Comparison of ENCODE assay signal across 23 mouse cellular contexts in the genomic region with DNA sequence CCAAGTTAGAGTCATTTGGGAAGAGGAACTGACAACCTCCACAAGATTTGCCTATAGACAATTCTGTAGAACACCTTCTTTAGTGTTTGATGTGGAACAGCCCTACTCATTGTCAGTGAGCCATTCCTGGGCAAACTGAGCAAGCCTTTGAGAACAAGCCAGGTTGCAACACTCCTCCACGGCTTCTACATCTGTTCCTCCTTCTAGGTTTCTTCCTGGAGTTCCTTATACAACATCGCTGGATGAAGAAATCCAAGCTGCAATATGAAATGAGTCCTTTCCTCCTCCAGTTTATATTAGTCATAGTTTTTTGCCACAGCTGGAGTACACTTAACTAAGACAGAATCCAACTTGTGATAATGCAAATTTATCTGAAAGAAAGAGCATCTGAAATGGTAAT.
"Had no signal": no experiment of that assay in that cellular context is flagged by ENCODE, and none has a peak within 500 bp of the region (broad histone marks: within the 10 kb centered on the region; RNA-seq: fewer than 3 reads in every experiment).

No protein-coding gene starts in this region.

- DNase-seq: kidney, adult 11 months; kidney, adult 8-10 months; kidney, postnatal 10 days; kidney, postnatal 36 days; left cerebral cortex, postnatal 4 days; liver, postnatal 0 days; lung, embryonic 14.5 days; right cerebral cortex, postnatal 14 days; thymus, postnatal 25 days had no signal

- H3K9ac ChIP-seq: intestine, embryonic 15.5 days; kidney, embryonic 15.5 days; limb, embryonic 12.5 days; limb, embryonic 15.5 days; liver, embryonic 14.5 days; liver, postnatal 0 days; lung, embryonic 14.5 days; midbrain, embryonic 12.5 days; midbrain, embryonic 15.5 days; neural tube, embryonic 12.5 days; neural tube, embryonic 15.5 days had no signal

- H3K27ac ChIP-seq: intestine, embryonic 15.5 days; kidney, embryonic 15.5 days; left cerebral cortex, adult 2 months; limb, embryonic 12.5 days; limb, embryonic 15.5 days; liver, embryonic 14.5 days; macrophage; midbrain, embryonic 12.5 days; midbrain, embryonic 15.5 days; neural tube, embryonic 12.5 days; neural tube, embryonic 15.5 days; stomach, postnatal 0 days had no signal

- ATAC-seq: intestine, embryonic 15.5 days; liver, postnatal 0 days; lung, postnatal 0 days; midbrain, embryonic 15.5 days had no signal

- H3K4me1 ChIP-seq: intestine, embryonic 15.5 days; kidney, embryonic 15.5 days; limb, embryonic 12.5 days; limb, embryonic 15.5 days; midbrain, embryonic 12.5 days; midbrain, embryonic 15.5 days; neural tube, embryonic 12.5 days; neural tube, embryonic 15.5 days had no signal

- H3K27me3 ChIP-seq: intestine, embryonic 15.5 days; kidney, embryonic 15.5 days; limb, embryonic 12.5 days; limb, embryonic 15.5 days; midbrain, embryonic 12.5 days; midbrain, embryonic 15.5 days; neural tube, embryonic 12.5 days; neural tube, embryonic 15.5 days had no signal

- H3K36me3 ChIP-seq: intestine, embryonic 15.5 days; kidney, embryonic 15.5 days; limb, embryonic 12.5 days; limb, embryonic 15.5 days; midbrain, embryonic 12.5 days; midbrain, embryonic 15.5 days; neural tube, embryonic 12.5 days; neural tube, embryonic 15.5 days had no signal

- H3K4me2 ChIP-seq: intestine, embryonic 15.5 days; kidney, embryonic 15.5 days; limb, embryonic 12.5 days; limb, embryonic 15.5 days; liver, embryonic 11.5 days; lung, embryonic 14.5 days; midbrain, embryonic 12.5 days; midbrain, embryonic 15.5 days; neural tube, embryonic 12.5 days; neural tube, embryonic 15.5 days had no signal

- H3K9me3 ChIP-seq: intestine, embryonic 15.5 days; kidney, embryonic 15.5 days; limb, embryonic 12.5 days; limb, embryonic 15.5 days; midbrain, embryonic 12.5 days; midbrain, embryonic 15.5 days; neural tube, embryonic 12.5 days; neural tube, embryonic 15.5 days had no signal

- H3K4me3 ChIP-seq: intestine, embryonic 15.5 days; kidney, embryonic 15.5 days; left cerebral cortex, adult 2 months; limb, embryonic 12.5 days; limb, embryonic 15.5 days; midbrain, embryonic 12.5 days; midbrain, embryonic 15.5 days; neural tube, embryonic 12.5 days; neural tube, embryonic 15.5 days had no signal
